Mouse (Mus musculus) CH12.LX (cell line): Measurements from ENCODE around the gene Fstl4. TPM values are rescaled to one million over a fixed set of nuclear protein-coding genes. Genes with fewer than 3 reads are reported as not detected.

ENCODE experiments used
- DNase-seq: peaks from one replicate; pipeline ENCODE4 v3.0.0-alpha.2; 2013; ENCODE audit errors: extremely low read depth
- H3K27ac ChIP-seq: 2 replicates; pipeline ENCODE4 v1.5.1; 2012; ENCODE audit warnings: low read depth, mild to moderate bottlenecking, control low read depth, moderate library complexity; ENCODE audit not compliant: insufficient read depth
- H3K27me3 ChIP-seq: replicated peaks from 2 replicates; pipeline ENCODE3; 2012; ENCODE audit warnings: inconsistent platforms
- H3K36me3 ChIP-seq, 2 experiments: replicated peaks in 1 of 2; 2 replicates each; pipeline versions ENCODE3 to v1.6.1; 2012; ENCODE audit warnings: inconsistent platforms in 1 of 2, low read length in 1 of 2, mild to moderate bottlenecking in 1 of 2, mixed read lengths in 1 of 2, moderate library complexity in 1 of 2; ENCODE audit not compliant: control insufficient read depth in 1 of 2, insufficient read depth in 1 of 2
- H3K4me1 ChIP-seq, 2 experiments: 2 replicates each; pipeline ENCODE4 v1.6.1; 2012; ENCODE audit warnings: inconsistent platforms in 1 of 2, moderate library complexity in 1 of 2; ENCODE audit not compliant: insufficient read depth in 2 of 2, control insufficient read depth in 1 of 2
- H3K4me2 ChIP-seq: 2 replicates; pipeline ENCODE4 v1.6.1; 2012; ENCODE audit warnings: low read depth, mild to moderate bottlenecking, control low read depth; ENCODE audit not compliant: poor library complexity, insufficient read depth, severe bottlenecking
- H3K4me3 ChIP-seq, 3 experiments: fragments of 150-350 bp in 1 of 3; sonication (generic) in 1 of 3; replicated peaks in 1 of 3; 2 replicates each; pipeline versions ENCODE3 to v1.5.1; 2011 to 2012; ENCODE audit warnings: low read depth in 2 of 3, low read length in 2 of 3, mild to moderate bottlenecking in 2 of 3, moderate library complexity in 2 of 3, control low read depth in 1 of 3, improper control_type of control experiment in 1 of 3, inconsistent platforms in 1 of 3, mixed read lengths in 1 of 3; ENCODE audit not compliant: poor library complexity in 1 of 3
- H3K79me2 ChIP-seq: replicated peaks from 2 replicates; pipeline ENCODE4 v1.6.1; 2012; ENCODE audit warnings: mild to moderate bottlenecking, moderate library complexity; ENCODE audit not compliant: control insufficient read depth, poor library complexity, insufficient read depth, severe bottlenecking; ENCODE audit errors: extremely low read depth
- H3K9ac ChIP-seq: 2 replicates; pipeline ENCODE4 v1.6.1; 2012; ENCODE audit warnings: low read depth, mild to moderate bottlenecking, control low read depth, moderate library complexity; ENCODE audit not compliant: insufficient read depth
- H3K9me3 ChIP-seq: replicated peaks from 2 replicates; pipeline ENCODE3; 2012; ENCODE audit warnings: low read length, inconsistent platforms, mixed read lengths
- CHD2 ChIP-seq: IDR thresholded peaks from 2 replicates; pipeline ENCODE4 v1.6.1; 2011; ENCODE audit warnings: low read length, improper control_type of control experiment
- CTCF ChIP-seq, 2 experiments: IDR thresholded peaks in 1 of 2; conservative IDR thresholded peaks in 1 of 2; 2 replicates each; pipeline ENCODE4 v1.5.1; 2011 to 2012; ENCODE audit warnings: low read depth in 2 of 2, low read length in 2 of 2, improper control_type of control experiment in 1 of 2, inconsistent platforms in 1 of 2, mild to moderate bottlenecking in 1 of 2, moderate library complexity in 1 of 2
- E2F4 ChIP-seq: IDR thresholded peaks from 2 replicates; pipeline ENCODE4 v1.6.1; 2011; ENCODE audit warnings: low read depth, low read length, improper control_type of control experiment; ENCODE audit not compliant: insufficient replicate concordance
- ELF1 ChIP-seq: IDR thresholded peaks from 2 replicates; pipeline ENCODE4 v1.6.1; 2014; ENCODE audit warnings: low read depth, mild to moderate bottlenecking, inconsistent platforms, low read length, improper control_type of control experiment
- EP300 ChIP-seq: IDR thresholded peaks from 2 replicates; pipeline ENCODE4 v1.6.1; 2011; ENCODE audit warnings: low read length, improper control_type of control experiment
- GABPA ChIP-seq: IDR thresholded peaks from 2 replicates; pipeline ENCODE4 v1.6.1; 2012; ENCODE audit warnings: low read depth, low read length, improper control_type of control experiment, inconsistent platforms; ENCODE audit not compliant: insufficient replicate concordance
- HCFC1 ChIP-seq: IDR thresholded peaks from 2 replicates; pipeline ENCODE4 v1.6.1; 2012; ENCODE audit warnings: low read depth, mild to moderate bottlenecking, inconsistent platforms, low read length, improper control_type of control experiment
- JUN ChIP-seq: IDR thresholded peaks from 2 replicates; pipeline ENCODE4 v1.6.1; 2011; ENCODE audit warnings: low read depth, mild to moderate bottlenecking, low read length, improper control_type of control experiment, moderate library complexity; ENCODE audit not compliant: insufficient read depth
- JUND ChIP-seq: conservative IDR thresholded peaks from 2 replicates; pipeline ENCODE4 v1.6.1; 2011; ENCODE audit warnings: low read depth, low read length, improper control_type of control experiment
- KAT2A ChIP-seq: IDR thresholded peaks from 2 replicates; pipeline ENCODE4 v1.6.1; 2012; ENCODE audit warnings: low read length, improper control_type of control experiment, inconsistent platforms; ENCODE audit not compliant: insufficient replicate concordance
- MAFK ChIP-seq: IDR thresholded peaks from 2 replicates; pipeline ENCODE4 v1.6.1; 2011; ENCODE audit warnings: low read length, improper control_type of control experiment; ENCODE audit not compliant: insufficient replicate concordance
- MAX ChIP-seq: IDR thresholded peaks from 2 replicates; pipeline ENCODE4 v1.6.1; 2011; ENCODE audit warnings: low read length, improper control_type of control experiment
- MEF2A ChIP-seq: IDR thresholded peaks from 2 replicates; pipeline ENCODE4 v1.6.1; 2014; ENCODE audit warnings: low read depth, mild to moderate bottlenecking, inconsistent platforms, low read length, improper control_type of control experiment, borderline replicate concordance
- NELFE ChIP-seq: IDR thresholded peaks from 2 replicates; pipeline ENCODE4 v1.6.1; 2011; ENCODE audit warnings: low read depth, low read length, improper control_type of control experiment
- NRF1 ChIP-seq: IDR thresholded peaks from 2 replicates; pipeline ENCODE4 v1.6.1; 2014; ENCODE audit warnings: low read depth, mild to moderate bottlenecking, inconsistent platforms, low read length, improper control_type of control experiment, moderate library complexity
- PAX5 ChIP-seq: IDR thresholded peaks from 2 replicates; pipeline ENCODE4 v1.6.1; 2012; ENCODE audit warnings: low read length, inconsistent platforms, mixed read lengths
- POLR2A ChIP-seq: IDR thresholded peaks from 2 replicates; pipeline ENCODE4 v1.6.1; 2011; ENCODE audit warnings: low read depth, mild to moderate bottlenecking, improper control_type of control experiment, low read length
- POLR2AphosphoS2 ChIP-seq: IDR thresholded peaks from 2 replicates; pipeline ENCODE4 v1.6.1; 2011; ENCODE audit warnings: low read depth, low read length, improper control_type of control experiment
- RAD21 ChIP-seq: IDR thresholded peaks from 2 replicates; pipeline ENCODE4 v1.6.1; 2011; ENCODE audit warnings: low read depth, mild to moderate bottlenecking, low read length, improper control_type of control experiment, moderate library complexity
- RCOR1 ChIP-seq: conservative IDR thresholded peaks from 2 replicates; pipeline ENCODE4 v1.6.1; 2012; ENCODE audit warnings: low read depth, mild to moderate bottlenecking, inconsistent platforms, low read length, improper control_type of control experiment
- SIN3A ChIP-seq: IDR thresholded peaks from 2 replicates; pipeline ENCODE4 v1.6.1; 2012; ENCODE audit warnings: low read length, improper control_type of control experiment, inconsistent platforms
- TBP ChIP-seq: conservative IDR thresholded peaks from 2 replicates; pipeline ENCODE4 v1.6.1; 2011; ENCODE audit warnings: low read depth, low read length, improper control_type of control experiment
- TCF12 ChIP-seq: IDR thresholded peaks from 2 replicates; pipeline ENCODE4 v1.6.1; 2014; ENCODE audit warnings: low read depth, mild to moderate bottlenecking, inconsistent platforms, low read length, improper control_type of control experiment
- ZC3H11A ChIP-seq: IDR thresholded peaks from 2 replicates; pipeline ENCODE4 v1.6.1; 2012; ENCODE audit warnings: low read depth, mild to moderate bottlenecking, inconsistent platforms, low read length, improper control_type of control experiment
- ZMIZ1 ChIP-seq: IDR thresholded peaks from 2 replicates; pipeline ENCODE4 v1.6.1; 2012; ENCODE audit warnings: low read depth, mild to moderate bottlenecking, inconsistent platforms, low read length, improper control_type of control experiment
- ZNF384 ChIP-seq: IDR thresholded peaks from 2 replicates; pipeline ENCODE4 v1.6.1; 2012; ENCODE audit warnings: low read depth, low read length, improper control_type of control experiment, inconsistent platforms
- dilution Hi-C: fragments of 300-500 bp; cut with MboI; formaldehyde crosslinking; loops from 2 replicates; pipeline ENCODE4 v1.14.3; 2020; ENCODE audit warnings: low sequenced_read_pairs; ENCODE audit not compliant: extremely low pct_unique_long_range_greater_than_20kb, extremely low pct_ligation_motif_present
- in situ Hi-C: fragments of 300-500 bp; cut with MboI; formaldehyde crosslinking; loops from 3 replicates; pipeline ENCODE4 v1.14.3; 2019; ENCODE audit warnings: low sequenced_read_pairs, low pct_ligation_motif_present, low pct_unique_long_range_greater_than_20kb, mixed read lengths
- polyA plus RNA-seq: library from polyadenylated mRNA; unstranded; fragments of >175 nt; gene quantifications from 2 replicates; pipeline ENCODE4 v1.2.1, GENCODE M21; 2012; ENCODE audit warnings: low read depth; ENCODE audit not compliant: insufficient read length
- total RNA-seq, 2 experiments: library from RNA; depleted of rRNA; stranded (reverse); fragments of 300-350 nt in 1 of 2; fragments of >200 nt in 1 of 2; gene quantifications; 2 replicates each; pipeline ENCODE4 v1.2.3; 2012 to 2014

The Fstl4 gene
- total and polyA plus RNA-seq, 3 experiments = not detected

DNA sequence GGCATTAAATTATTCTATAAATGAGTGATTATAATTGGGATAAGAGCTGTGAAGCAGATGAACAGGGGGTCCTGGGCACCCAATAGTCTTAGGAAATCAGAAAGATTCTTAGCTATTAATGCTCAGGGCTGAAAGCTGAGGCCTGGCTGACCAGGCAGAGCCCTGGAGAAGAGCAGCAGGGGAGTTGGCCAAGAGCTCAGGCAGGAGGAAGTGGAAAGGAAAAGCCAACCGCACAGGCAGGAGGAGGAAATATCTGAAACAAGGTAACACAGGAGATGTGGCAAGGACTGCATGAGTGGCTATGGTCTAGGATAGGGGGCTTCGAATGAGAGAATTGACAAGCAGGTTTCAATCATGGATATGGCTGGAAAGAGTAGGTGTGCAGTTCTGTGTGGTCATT, 115.5 kb downstream of the Fstl4 start:
- in situ Hi-C loops (no loop called here), dilution Hi-C loops (no loop called here)
- Histone ChIP-seq H3K27me3 (peaks cover 70% of the 10 kb centered on the region), H3K4me1 (no peaks in the 10 kb centered on the region), H3K79me2 (no peaks in the 10 kb centered on the region), H3K4me3 (no peak overlapping the region), H3K9me3 (peaks cover 2% of the 10 kb centered on the region), H3K9ac (no peak overlapping the region), H3K27ac (no peak overlapping the region), H3K36me3 (no peaks in the 10 kb centered on the region), H3K4me2 (no peak overlapping the region)
- DNase-seq = no peak
- TF ChIP-seq CHD2 (no peak), MAX (no peak), SIN3A (no peak), TCF12 (no peak), MEF2A (no peak), ZMIZ1 (no peak), ZC3H11A (no peak), NRF1 (no peak), JUN (no peak), CTCF (conservative IDR thresholded peaks at IDR 0.05 in 1 of 2, IDR thresholded peaks at IDR 0.05 in 1 of 2; ENCODE audit: low read depth in 2 of 2, low read length in 2 of 2) (no peak), EP300 (no peak), HCFC1 (no peak), GABPA (no peak), ELF1 (no peak), POLR2AphosphoS2 (no peak), ZNF384 (no peak), KAT2A (no peak), TBP (no peak), JUND (no peak), E2F4 (no peak)

DNA sequence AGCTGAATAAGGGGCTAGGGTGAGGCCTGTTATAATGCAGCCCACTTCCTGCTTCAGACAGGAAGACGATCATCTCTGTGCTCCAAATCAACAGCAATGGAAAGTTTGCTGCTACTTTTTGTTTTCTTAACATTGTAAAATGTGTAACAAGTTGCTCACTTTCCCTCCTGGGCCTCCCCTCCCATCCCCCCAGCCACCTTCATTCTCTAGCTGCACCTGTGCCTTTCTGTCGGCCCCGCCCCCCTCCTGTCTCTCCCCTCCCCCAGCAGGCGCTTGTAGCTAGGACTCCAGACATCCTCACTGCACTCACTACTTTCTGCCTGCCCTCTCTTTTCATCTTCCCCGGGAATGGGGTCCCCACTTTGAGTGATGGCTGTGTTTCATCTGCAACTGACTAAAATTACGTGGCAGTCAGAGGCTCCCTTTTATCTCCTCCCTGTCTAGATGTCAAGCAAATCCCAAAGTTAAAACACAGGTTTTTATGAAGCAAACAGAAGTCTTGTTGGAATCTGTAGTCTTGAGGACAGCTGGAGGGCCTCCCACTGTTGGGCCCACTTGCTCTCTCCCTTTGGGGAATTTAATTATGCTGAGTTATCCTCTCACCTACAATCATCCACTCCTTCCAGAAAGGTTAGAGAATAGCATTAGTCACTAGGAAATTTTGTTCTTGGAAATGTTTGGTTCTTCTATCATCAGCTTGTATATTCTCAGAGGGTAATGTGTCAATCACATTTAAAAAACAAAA, 122.3 kb downstream of the Fstl4 start:
- dilution Hi-C loops = no loop called here
- H3K4me2 ChIP-seq = no peak overlapping the region
- H3K9ac ChIP-seq = no peak overlapping the region
- no peaks in the 10 kb centered on the region for H3K79me2 ChIP-seq
- peaks cover 0 to 11% of the 10 kb centered on the region in 2 experiments; a peak in 1 of 4 replicates for H3K4me1 ChIP-seq
- in situ Hi-C loops = no loop called here
- TF ChIP-seq HCFC1 = no peak
- no peak for TF ChIP-seq NELFE
- TF ChIP-seq CTCF (conservative IDR thresholded peaks at IDR 0.05 in 1 of 2, IDR thresholded peaks at IDR 0.05 in 1 of 2; ENCODE audit: low read depth in 2 of 2, low read length in 2 of 2) = no peak
- no peak for TF ChIP-seq RAD21
- no peak for TF ChIP-seq CHD2
- no peak for TF ChIP-seq ZNF384
- no peak for TF ChIP-seq TBP
- TF ChIP-seq MAX = no peak
- TF ChIP-seq POLR2A = no peak
- no peak for TF ChIP-seq NRF1
- no peak for TF ChIP-seq MAFK
- no peak for TF ChIP-seq RCOR1
- TF ChIP-seq PAX5 = no peak
- no peaks in the 10 kb centered on the region for H3K36me3 ChIP-seq
- H3K27me3 ChIP-seq = peaks cover 67% of the 10 kb centered on the region
- H3K27ac ChIP-seq = no peak overlapping the region
- no peak for DNase-seq
- no peaks in the 10 kb centered on the region for H3K9me3 ChIP-seq
- H3K4me3 ChIP-seq = no peak overlapping the region
